Mouse (Mus musculus) midbrain, embryonic 16.5 days (tissue): ENCODE results near the gene Tbc1d24. TPM values are rescaled to one million over a fixed set of nuclear protein-coding genes. Genes with fewer than 3 reads are reported as not detected.
A peak's percentile ranks its signal among the peaks of the same experiment; 100 is the strongest.

ENCODE experiments used
- ATAC-seq: fragments of 200-750 bp; cut with Nextera tagmentation; 2 replicates; pipeline ENCODE4 v1.8.0; 2017; ENCODE audit warnings: moderate TSS enrichment
- H3K27ac ChIP-seq: fragments of 300-500 bp; sonication (generic); 2 replicates; pipeline ENCODE4 v1.5.1; 2014; ENCODE audit warnings: mild to moderate bottlenecking, low read length, mixed read lengths
- H3K27me3 ChIP-seq: fragments of 300-500 bp; sonication (generic); 2 replicates; pipeline ENCODE4 v1.6.1; 2014; ENCODE audit warnings: low read depth, low read length, mixed read lengths; ENCODE audit not compliant: control insufficient read depth, insufficient read depth
- H3K36me3 ChIP-seq: fragments of 300-500 bp; sonication (generic); 2 replicates; pipeline ENCODE4 v1.6.1; 2014; ENCODE audit warnings: mild to moderate bottlenecking, low read length, moderate library complexity, mixed read lengths; ENCODE audit not compliant: control insufficient read depth, insufficient read depth
- H3K4me1 ChIP-seq: fragments of 300-500 bp; sonication (generic); 2 replicates; pipeline ENCODE4 v1.6.1; 2014; ENCODE audit warnings: mild to moderate bottlenecking, low read length, mixed read lengths; ENCODE audit not compliant: control insufficient read depth, insufficient read depth
- H3K4me2 ChIP-seq: fragments of 300-500 bp; sonication (generic); 2 replicates; pipeline ENCODE4 v1.6.1; 2014; ENCODE audit warnings: mild to moderate bottlenecking, low read length, mixed read lengths
- H3K4me3 ChIP-seq: fragments of 300-500 bp; sonication (generic); 2 replicates; pipeline ENCODE4 v1.5.1; 2014; ENCODE audit warnings: low read depth, mild to moderate bottlenecking, low read length, moderate library complexity, mixed read lengths
- H3K9ac ChIP-seq: fragments of 300-500 bp; sonication (generic); 2 replicates; pipeline ENCODE4 v1.6.1; 2014; ENCODE audit warnings: low read depth, low read length, mixed read lengths
- H3K9me3 ChIP-seq: fragments of 300-500 bp; sonication (generic); replicated peaks from 2 replicates; pipeline ENCODE4 v1.6.1; 2014; ENCODE audit warnings: mild to moderate bottlenecking, low read length, mixed read lengths; ENCODE audit not compliant: control insufficient read depth, poor library complexity, severe bottlenecking
- WGBS: fragments of 180-500 bp; shearing (Covaris S2); extraction: QIAGEN DNeasy Blood & Tissue Kit; methylation state at CpG from one replicate; pipeline ENCODE4 v1.1.7; 2014; 5-methylcytosine and 5-hydroxymethylcytosine counted together
- polyA plus RNA-seq: library from polyadenylated mRNA; unstranded; fragments of >200 nt; fragmentation: Nextera tagmentation; extraction: Ambion mirVana; gene quantifications from 2 replicates; pipeline ENCODE4 v1.2.1, GENCODE M21; 2015

The Tbc1d24 gene
- 30.6 and 30.8 TPM in 2 replicates for polyA plus RNA-seq

- Histone ChIP-seq H3K9ac (peak within 1 kb of the TSS; percentile 93), H3K4me2 (peak within 1 kb of the TSS; percentile 95), H3K27ac (peak within 1 kb of the TSS; percentile 86), H3K36me3 (no peaks in the 10 kb centered on the region), H3K4me1 (peaks cover 59% of the 10 kb centered on the region), H3K27me3 (no peaks in the 10 kb centered on the region; the same call in 1 of the 2 replicates), H3K9me3 (no peaks in the 10 kb centered on the region), H3K4me3 (peak within 1 kb of the TSS; percentile 79)
- ATAC-seq: peak; percentile 79
- WGBS: 0% methylated on average over 57 of the region's 65 CpGs
Measured at GRCm38 (mm10) chr17:24205284-24205888, at the start of gene Tbc1d24. Gene Tbc1d24, minus strand, starts transcription at chr17:24205562.

- H3K9ac ChIP-seq: no peak overlapping the region
- H3K36me3 ChIP-seq: no peaks in the 10 kb centered on the region; the same call in 1 of the 2 replicates
- no peaks in the 10 kb centered on the region for H3K9me3 ChIP-seq
- no peak overlapping the region for H3K4me3 ChIP-seq
- H3K27me3 ChIP-seq: no peaks in the 10 kb centered on the region
- WGBS: 94% methylated on average over 2 of the region's 2 CpGs
- no peak overlapping the region for H3K4me2 ChIP-seq
- no peak overlapping the region for H3K27ac ChIP-seq
- peaks cover 7% of the 10 kb centered on the region for H3K4me1 ChIP-seq
- no peak for ATAC-seq
Measured at GRCm38 (mm10) chr17:24252329-24252728, 47.0 kb upstream of the Tbc1d24 start.

GRCm38 (mm10) chr17:24251320-24252069, 46.1 kb upstream of the Tbc1d24 start, which contains the start of gene Ccnf:
Gene Ccnf, minus strand, starts transcription at chr17:24251484.
- peak within 1 kb of the TSS; percentile 92 for H3K4me2 ChIP-seq
- H3K4me1 ChIP-seq: peaks cover 7% of the 10 kb centered on the region
- peak within 1 kb of the TSS; percentile 79 for H3K9ac ChIP-seq
- ATAC-seq: peak; percentile 100
- H3K36me3 ChIP-seq: no peaks in the 10 kb centered on the region; the same call in 1 of the 2 replicates
- WGBS: under 1% methylated on average over 48 of the region's 48 CpGs
- H3K27me3 ChIP-seq: no peaks in the 10 kb centered on the region
- H3K4me3 ChIP-seq: peak within 1 kb of the TSS; percentile 73
- H3K27ac ChIP-seq: peak within 1 kb of the TSS; percentile 67
- H3K9me3 ChIP-seq: no peaks in the 10 kb centered on the region

- Histone ChIP-seq H3K36me3 (no peaks in the 10 kb centered on the region; the same call in 1 of the 2 replicates), H3K27me3 (no peaks in the 10 kb centered on the region), H3K9me3 (no peaks in the 10 kb centered on the region), H3K27ac (peak overlapping the region; percentile 67), H3K4me2 (peak overlapping the region; percentile 92), H3K9ac (peak overlapping the region; percentile 79), H3K4me1 (peaks cover 7% of the 10 kb centered on the region), H3K4me3 (peak overlapping the region; percentile 73)
- ATAC-seq: no peak
- WGBS: under 1% methylated on average over 32 of the region's 32 CpGs
Measured at GRCm38 (mm10) chr17:24250988-24251319, 45.6 kb upstream of the Tbc1d24 start.

- no peaks in the 10 kb centered on the region for H3K9me3 ChIP-seq
- WGBS: 97% methylated on average over 2 of the region's 2 CpGs
- no peaks in the 10 kb centered on the region for H3K27me3 ChIP-seq
- no peak for ATAC-seq
- H3K4me2 ChIP-seq: no peak overlapping the region
- peaks cover 7% of the 10 kb centered on the region for H3K36me3 ChIP-seq
- peaks cover 7% of the 10 kb centered on the region for H3K4me1 ChIP-seq
- H3K9ac ChIP-seq: no peak overlapping the region
- H3K4me3 ChIP-seq: no peak overlapping the region
- no peak overlapping the region for H3K27ac ChIP-seq
Measured at GRCm38 (mm10) chr17:24248641-24249040, 43.3 kb upstream of the Tbc1d24 start.

- H3K36me3 ChIP-seq: peaks cover 22% of the 10 kb centered on the region
- WGBS: over 99% methylated on average over 8 of the region's 8 CpGs
Measured at GRCm38 (mm10) chr17:24244061-24244460, 38.7 kb upstream of the Tbc1d24 start.

GRCm38 (mm10) chr17:24243311-24243969, 38.1 kb upstream of the Tbc1d24 start:
- Histone ChIP-seq H3K9ac (no peak overlapping the region), H3K4me1 (no peaks in the 10 kb centered on the region), H3K9me3 (no peaks in the 10 kb centered on the region), H3K27me3 (no peaks in the 10 kb centered on the region), H3K4me2 (no peak overlapping the region), H3K4me3 (no peak overlapping the region), H3K36me3 (peaks cover 22% of the 10 kb centered on the region), H3K27ac (no peak overlapping the region)
- WGBS: 84% methylated on average over 4 of the region's 4 CpGs
- ATAC-seq: no peak

More at GRCm38 (mm10) chr17:24244061-24244460, 38.7 kb upstream of the Tbc1d24 start:
- Histone ChIP-seq H3K27me3 (no peaks in the 10 kb centered on the region), H3K9me3 (no peaks in the 10 kb centered on the region), H3K4me1 (no peaks in the 10 kb centered on the region), H3K4me2 (no peak overlapping the region), H3K4me3 (no peak overlapping the region), H3K9ac (no peak overlapping the region), H3K27ac (no peak overlapping the region)
- ATAC-seq: no peak

- Histone ChIP-seq H3K27ac (no peak overlapping the region), H3K27me3 (no peaks in the 10 kb centered on the region), H3K36me3 (peaks cover 25% of the 10 kb centered on the region), H3K4me2 (no peak overlapping the region), H3K9ac (no peak overlapping the region), H3K4me3 (no peak overlapping the region), H3K4me1 (no peaks in the 10 kb centered on the region), H3K9me3 (0 out of 2 replicates have a peak, but pooled peaks cover 2% of the 10 kb centered on the region)
- no peak for ATAC-seq
- 92% methylated on average over 7 of the region's 7 CpGs for WGBS
Measured at GRCm38 (mm10) chr17:24236921-24237320, 31.6 kb upstream of the Tbc1d24 start.
